Mouse (Mus musculus) adrenal gland (tissue): ENCODE data around the gene Dhx40.
"Not testable (repeated sequence)": the region's sequence is repeated elsewhere in the genome, so short reads cannot be mapped to it uniquely, and the experiment has no call there.

ENCODE experiments used
- intact Hi-C: fragments of 180-260 bp; cut with DNase I; formaldehyde crosslinking; loops from one replicate; pipeline ENCODE4 v1.15.1; 2025

The Dhx40 gene

GRCm38 (mm10) chr11:86819536-86819935 lies 12.0 kb upstream of the Dhx40 start:
- intact Hi-C loops: no loop called here

- intact Hi-C loops: no loop called here
Observed at GRCm38 (mm10) chr11:86818928-86819327, 11.4 kb upstream of the Dhx40 start.

GRCm38 (mm10) chr11:86816288-86816687 lies 8.7 kb upstream of the Dhx40 start:
- intact Hi-C loops: not testable (repeated sequence)

- intact Hi-C loops: not testable (repeated sequence)
Observed at GRCm38 (mm10) chr11:86814481-86814880, 6.9 kb upstream of the Dhx40 start.

- intact Hi-C loops: not testable (repeated sequence)
Observed at GRCm38 (mm10) chr11:86813256-86813655, 5.7 kb upstream of the Dhx40 start.

GRCm38 (mm10) chr11:86811326-86811630 lies 3.7 kb upstream of the Dhx40 start:
- intact Hi-C loops: no loop called here

- intact Hi-C loops: no loop called here
Observed at GRCm38 (mm10) chr11:86810572-86811325, 3.2 kb upstream of the Dhx40 start.

GRCm38 (mm10) chr11:86809828-86810227 lies 2.3 kb upstream of the Dhx40 start:
- intact Hi-C loops: no loop called here

- intact Hi-C loops: no loop called here
Observed at GRCm38 (mm10) chr11:86807001-86807477, 507 bp downstream of the Dhx40 start.

GRCm38 (mm10) chr11:86794161-86794560 lies 13.4 kb downstream of the Dhx40 start:
- intact Hi-C loops: loop anchor here (5.0 kb wide), 1 partner anchor 38 kb away; no protein-coding TSS in a partner anchor

- intact Hi-C loops: not testable (repeated sequence)
Observed at GRCm38 (mm10) chr11:86787436-86787835, 20.1 kb downstream of the Dhx40 start.

- intact Hi-C loops: no loop called here
Observed at GRCm38 (mm10) chr11:86785767-86786166, 21.8 kb downstream of the Dhx40 start.

- intact Hi-C loops: no loop called here
Observed at GRCm38 (mm10) chr11:86769884-86770283, 37.7 kb downstream of the Dhx40 start.

GRCm38 (mm10) chr11:86764501-86764900 lies 43.0 kb downstream of the Dhx40 start:
- intact Hi-C loops: no loop called here

GRCm38 (mm10) chr11:86763127-86763526 lies 44.4 kb downstream of the Dhx40 start:
- intact Hi-C loops: not testable (repeated sequence)

GRCm38 (mm10) chr11:86760357-86760756 lies 47.2 kb downstream of the Dhx40 start:
- intact Hi-C loops: no loop called here

GRCm38 (mm10) chr11:86759886-86760285 lies 47.7 kb downstream of the Dhx40 start:
- intact Hi-C loops: no loop called here

- intact Hi-C loops: no loop called here
Observed at GRCm38 (mm10) chr11:86759226-86759625, 48.3 kb downstream of the Dhx40 start.

GRCm38 (mm10) chr11:86758559-86758958 lies 49.0 kb downstream of the Dhx40 start:
- intact Hi-C loops: no loop called here

- intact Hi-C loops: no loop called here
Observed at GRCm38 (mm10) chr11:86757480-86758371, 49.8 kb downstream of the Dhx40 start, which contains the start of gene Cltc. Cltc (minus strand) TSS chr11:86757565.

GRCm38 (mm10) chr11:86757142-86757479 lies 50.4 kb downstream of the Dhx40 start:
- intact Hi-C loops: no loop called here
